Mouse (Mus musculus) forebrain, embryonic 12.5 days (tissue): Measurements from ENCODE around the gene Setd7. TPM values are rescaled to one million over a fixed set of nuclear protein-coding genes. Genes with fewer than 3 reads are reported as not detected.

Source experiments
- ATAC-seq: fragments of 200-750 bp; cut with Nextera tagmentation; 2 replicates; pipeline ENCODE4 v1.8.0; 2017; ENCODE audit warnings: moderate TSS enrichment; ENCODE audit not compliant: low FRiP score
- H3K27ac ChIP-seq: fragments of 300-500 bp; sonication (generic); 2 replicates; pipeline ENCODE4 v1.5.1; 2016; ENCODE audit warnings: mild to moderate bottlenecking
- H3K27me3 ChIP-seq: fragments of 300-500 bp; sonication (generic); 2 replicates; pipeline ENCODE4 v1.6.1; 2016; ENCODE audit warnings: mild to moderate bottlenecking
- H3K36me3 ChIP-seq: fragments of 300-500 bp; sonication (generic); replicated peaks from 2 replicates; pipeline ENCODE4 v1.6.1; 2016; ENCODE audit warnings: mild to moderate bottlenecking
- H3K4me1 ChIP-seq: fragments of 300-500 bp; sonication (generic); 2 replicates; pipeline ENCODE4 v1.6.1; 2016
- H3K4me2 ChIP-seq: fragments of 300-500 bp; sonication (generic); 2 replicates; pipeline ENCODE4 v1.6.1; 2016; ENCODE audit warnings: mild to moderate bottlenecking, moderate library complexity
- H3K4me3 ChIP-seq: fragments of 300-500 bp; sonication (generic); replicated peaks from 2 replicates; pipeline ENCODE4 v1.5.1; 2016; ENCODE audit warnings: mild to moderate bottlenecking
- H3K9ac ChIP-seq: fragments of 300-500 bp; sonication (generic); 2 replicates; pipeline ENCODE4 v1.6.1; 2016; ENCODE audit warnings: mild to moderate bottlenecking
- H3K9me3 ChIP-seq: fragments of 300-500 bp; sonication (generic); 2 replicates; pipeline ENCODE4 v1.6.1; 2016
- WGBS: fragments of 180-500 bp; shearing (Covaris S2); methylation state at CpG from one replicate; pipeline ENCODE4 v1.1.7; 2016; 5-methylcytosine and 5-hydroxymethylcytosine counted together
- polyA plus RNA-seq: library from polyadenylated mRNA; unstranded; fragments of >200 nt; fragmentation: Nextera tagmentation; extraction: Ambion mirVana; gene quantifications from 2 replicates; pipeline ENCODE4 v1.2.1, GENCODE M21; 2016

Gene Setd7
- polyA plus RNA-seq, 1 experiment from 2014 or later: 5.5 TPM

GRCm38 (mm10) chr3:51498659-51499058 lies 62.0 kb downstream of the Setd7 start:
- ATAC-seq: no peak
- H3K9me3 ChIP-seq: no peaks in the 10 kb centered on the region
- H3K4me3 ChIP-seq: no peak overlapping the region
- H3K27me3 ChIP-seq: no peaks in the 10 kb centered on the region
- H3K27ac ChIP-seq: no peak overlapping the region
- H3K4me1 ChIP-seq: no peaks in the 10 kb centered on the region
- peaks cover 4% of the 10 kb centered on the region for H3K36me3 ChIP-seq
- no peak overlapping the region for H3K9ac ChIP-seq
- no peak overlapping the region for H3K4me2 ChIP-seq
- WGBS: 83% methylated on average over 5 of the region's 5 CpGs

DNA sequence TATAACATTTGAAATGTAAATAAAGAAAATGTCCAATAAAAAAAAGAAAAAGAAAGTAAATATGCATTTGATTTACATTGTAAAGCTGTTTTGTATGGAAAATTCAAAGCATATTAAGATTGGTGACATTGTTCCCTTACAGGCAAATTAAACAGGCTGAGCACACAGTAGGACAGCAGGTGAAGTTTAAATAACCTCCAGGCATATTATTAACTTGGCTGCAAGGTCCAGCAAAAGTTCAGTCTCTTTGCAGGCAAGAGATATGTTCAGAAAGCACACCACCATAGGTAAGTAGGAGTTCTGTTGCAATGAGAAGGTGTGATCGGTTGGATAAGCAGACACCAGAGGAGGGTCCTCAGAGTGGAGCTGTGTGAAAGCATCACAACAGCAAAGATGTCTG lies 62.7 kb downstream of the Setd7 start:
- Histone ChIP-seq H3K9ac (no peak overlapping the region), H3K36me3 (peaks cover 8% of the 10 kb centered on the region), H3K4me2 (no peak overlapping the region), H3K27ac (no peak overlapping the region), H3K4me1 (no peaks in the 10 kb centered on the region), H3K4me3 (no peak overlapping the region), H3K9me3 (no peaks in the 10 kb centered on the region), H3K27me3 (no peaks in the 10 kb centered on the region)
- no peak for ATAC-seq
- WGBS: 97% methylated on average over 1 of the region's 1 CpGs

- H3K9me3 ChIP-seq: no peaks in the 10 kb centered on the region
- H3K4me1 ChIP-seq: no peaks in the 10 kb centered on the region
- ATAC-seq: no peak
- no peak overlapping the region for H3K4me2 ChIP-seq
- no peak overlapping the region for H3K27ac ChIP-seq
- peaks cover 8% of the 10 kb centered on the region for H3K36me3 ChIP-seq
- WGBS: 94% methylated on average over 9 of the region's 9 CpGs
- no peak overlapping the region for H3K4me3 ChIP-seq
- H3K9ac ChIP-seq: no peak overlapping the region
- no peaks in the 10 kb centered on the region for H3K27me3 ChIP-seq
These were observed 65.0 kb downstream of the Setd7 start for GRCm38 (mm10) chr3:51495646-51496045.

- WGBS: 94% methylated on average over 2 of the region's 2 CpGs
- Histone ChIP-seq H3K27me3 (no peaks in the 10 kb centered on the region), H3K9ac (no peak overlapping the region), H3K36me3 (peaks cover 8% of the 10 kb centered on the region), H3K4me1 (no peaks in the 10 kb centered on the region), H3K9me3 (no peaks in the 10 kb centered on the region), H3K4me3 (no peak overlapping the region), H3K27ac (no peak overlapping the region), H3K4me2 (no peak overlapping the region)
- ATAC-seq: no peak
These were observed 66.2 kb downstream of the Setd7 start for GRCm38 (mm10) chr3:51494466-51494865.

DNA sequence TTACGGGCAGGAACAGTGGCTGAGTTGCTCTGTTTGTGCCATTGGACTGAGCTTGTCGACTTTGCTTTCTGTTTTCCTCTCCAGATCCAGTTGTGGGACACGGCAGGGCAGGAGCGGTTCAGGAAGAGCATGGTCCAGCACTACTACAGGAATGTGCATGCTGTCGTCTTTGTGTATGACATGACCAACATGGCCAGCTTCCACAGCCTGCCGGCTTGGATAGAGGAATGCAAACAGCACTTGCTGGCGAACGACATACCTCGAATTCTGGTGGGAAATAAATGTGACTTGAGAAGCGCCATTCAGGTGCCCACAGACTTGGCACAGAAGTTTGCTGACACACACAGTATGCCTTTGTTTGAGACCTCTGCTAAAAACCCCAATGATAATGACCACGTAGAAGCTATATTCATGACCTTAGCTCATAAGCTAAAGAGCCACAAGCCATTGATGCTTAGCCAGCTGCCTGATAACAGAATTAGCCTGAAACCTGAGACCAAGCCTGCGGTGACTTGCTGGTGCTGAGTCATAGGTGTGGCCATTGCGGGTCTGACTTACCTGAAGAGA lies 67.3 kb downstream of the Setd7 start:
- no peak for ATAC-seq
- 94% methylated on average over 13 of the region's 13 CpGs for WGBS

DNA sequence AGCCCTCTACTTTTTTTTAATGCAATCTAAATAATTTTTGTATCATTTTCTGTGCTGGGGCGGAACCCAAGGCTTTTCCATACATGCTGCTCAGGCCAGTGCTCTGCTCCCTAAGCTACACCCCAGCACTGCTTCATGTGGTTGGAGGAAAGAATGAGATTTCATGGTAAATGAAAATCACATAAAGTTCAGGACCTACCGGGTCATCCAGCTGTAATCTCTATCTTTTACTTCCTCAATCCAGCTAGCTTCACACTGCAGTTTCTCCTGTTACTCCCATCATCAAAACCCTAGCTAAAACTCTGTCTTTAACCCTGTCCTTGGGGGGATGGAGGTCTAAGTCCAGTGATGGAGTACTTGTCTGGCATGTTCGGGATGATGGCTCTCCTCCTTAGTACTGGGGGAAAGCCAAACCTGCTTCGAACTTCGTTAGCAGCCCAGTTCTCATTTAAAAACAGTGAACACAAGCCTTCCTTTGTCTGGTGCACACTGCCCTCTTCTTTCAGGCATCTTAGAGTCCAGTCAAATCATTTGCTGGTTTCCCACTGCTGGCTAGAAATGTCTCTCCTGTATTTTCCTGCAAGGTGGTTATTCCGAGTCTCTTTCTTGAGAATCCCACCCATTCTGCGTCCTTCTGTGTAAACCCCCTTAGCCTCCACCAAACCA lies 70.5 kb downstream of the Setd7 start:
- ATAC-seq: no peak
- Histone ChIP-seq H3K9me3 (no peaks in the 10 kb centered on the region), H3K36me3 (peaks cover 8% of the 10 kb centered on the region), H3K4me1 (peaks cover 8% of the 10 kb centered on the region), H3K4me2 (no peak overlapping the region), H3K4me3 (no peak overlapping the region), H3K9ac (no peak overlapping the region), H3K27me3 (no peaks in the 10 kb centered on the region), H3K27ac (no peak overlapping the region)
- 63% methylated on average over 7 of the region's 7 CpGs for WGBS

More for the DNA sequence above, 67.3 kb downstream of the Setd7 start:
- no peak overlapping the region for H3K4me2 ChIP-seq
- no peaks in the 10 kb centered on the region for H3K9me3 ChIP-seq
- peaks cover 8% of the 10 kb centered on the region for H3K36me3 ChIP-seq
- H3K27ac ChIP-seq: no peak overlapping the region
- H3K9ac ChIP-seq: no peak overlapping the region
- H3K27me3 ChIP-seq: no peaks in the 10 kb centered on the region
- no peak overlapping the region for H3K4me3 ChIP-seq
- no peaks in the 10 kb centered on the region for H3K4me1 ChIP-seq

DNA sequence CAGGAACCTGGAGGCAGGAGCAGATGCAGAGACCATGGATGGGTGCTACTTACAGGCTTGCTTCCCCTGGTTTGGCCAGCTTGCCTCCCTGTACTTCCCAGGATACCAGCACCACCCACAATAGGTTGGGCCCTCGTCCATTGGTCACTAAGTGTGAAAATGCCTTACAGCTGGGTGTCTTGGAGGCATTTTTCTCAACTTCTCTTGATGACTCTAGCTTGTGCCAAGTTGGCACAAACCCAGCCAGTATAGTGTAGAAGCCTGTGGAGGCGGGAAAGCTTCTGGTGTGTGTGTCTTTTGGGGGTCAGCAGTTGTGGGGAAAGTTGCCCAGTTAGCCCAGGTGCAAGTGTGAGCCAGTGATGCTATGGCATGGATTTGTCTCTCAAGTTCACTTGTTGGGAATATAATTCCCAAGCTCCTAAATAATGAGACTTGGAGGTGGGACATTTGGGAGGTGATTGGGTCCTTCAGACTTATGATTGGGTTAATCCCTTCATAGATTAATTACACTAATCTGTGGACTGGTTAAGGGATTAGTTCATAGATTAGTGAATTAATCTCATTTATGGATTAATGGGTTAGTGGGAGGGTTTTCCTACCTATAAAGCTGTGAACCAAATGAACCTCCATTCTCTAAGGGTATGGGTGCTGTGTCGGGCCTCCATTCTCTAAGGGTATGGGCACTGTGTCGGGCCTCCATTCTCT lies 74.0 kb downstream of the Setd7 start:
- no peak overlapping the region for H3K9ac ChIP-seq
- no peak overlapping the region for H3K4me2 ChIP-seq
- H3K4me3 ChIP-seq: no peak overlapping the region
- H3K9me3 ChIP-seq: no peaks in the 10 kb centered on the region
- H3K4me1 ChIP-seq: peaks cover 25% of the 10 kb centered on the region
- no peak overlapping the region for H3K27ac ChIP-seq
- 91% methylated on average over 4 of the region's 4 CpGs for WGBS
- no peaks in the 10 kb centered on the region for H3K36me3 ChIP-seq
- no peak for ATAC-seq
- no peaks in the 10 kb centered on the region for H3K27me3 ChIP-seq

GRCm38 (mm10) chr3:51485347-51485746 lies 75.3 kb downstream of the Setd7 start:
- peak overlapping the region; percentile 68 for H3K4me3 ChIP-seq
- ATAC-seq: no peak
- no peak overlapping the region for H3K27ac ChIP-seq
- H3K4me2 ChIP-seq: peak overlapping the region; percentile 82
- 79% methylated on average over 4 of the region's 4 CpGs for WGBS
- no peaks in the 10 kb centered on the region for H3K27me3 ChIP-seq
- no peaks in the 10 kb centered on the region for H3K9me3 ChIP-seq
- H3K4me1 ChIP-seq: peaks cover 25% of the 10 kb centered on the region
- H3K9ac ChIP-seq: no peak overlapping the region
- no peaks in the 10 kb centered on the region for H3K36me3 ChIP-seq

- Histone ChIP-seq H3K4me2 (peak overlapping the region; percentile 82), H3K4me3 (peak overlapping the region; percentile 68), H3K9me3 (no peaks in the 10 kb centered on the region), H3K27ac (peak overlapping the region; percentile 92), H3K36me3 (no peaks in the 10 kb centered on the region), H3K4me1 (peaks cover 25% of the 10 kb centered on the region), H3K9ac (peak overlapping the region; percentile 81), H3K27me3 (no peaks in the 10 kb centered on the region)
- 0% methylated on average over 33 of the region's 33 CpGs for WGBS
- ATAC-seq: peak; percentile 52
These were observed 76.3 kb downstream of the Setd7 start for GRCm38 (mm10) chr3:51484370-51484769.

DNA sequence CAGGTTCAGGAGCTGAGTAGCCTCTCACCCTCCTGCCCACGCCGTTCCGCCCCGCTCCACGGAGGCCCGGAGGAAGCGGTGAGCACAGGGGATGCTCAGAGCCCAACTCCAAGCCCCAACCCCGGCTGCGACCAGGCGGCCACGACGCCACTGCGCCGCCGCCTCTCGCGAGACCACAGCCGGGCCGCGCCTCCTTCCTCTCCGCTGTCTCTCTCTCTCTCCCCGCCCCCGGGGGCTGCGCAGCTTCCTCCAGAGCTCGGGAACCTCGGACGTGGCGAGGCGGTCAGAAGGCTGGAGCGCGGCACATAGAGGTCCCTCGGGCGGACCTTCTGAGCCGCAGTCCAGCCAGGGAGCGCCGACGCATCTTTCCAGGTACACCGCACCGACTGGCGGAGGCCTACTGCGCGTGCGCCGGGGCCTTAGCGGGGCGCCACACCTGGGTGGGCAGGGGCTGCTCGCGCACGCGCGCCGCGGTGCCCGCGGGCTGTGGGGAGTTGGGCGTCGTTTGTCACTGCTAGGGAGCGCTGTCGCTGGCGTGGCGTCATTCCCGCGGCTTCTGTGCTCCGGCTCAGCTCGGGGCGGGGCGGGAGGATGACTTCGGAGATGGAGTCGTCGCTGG lies 76.8 kb downstream of the Setd7 start, which contains the start of gene Rab33b:
Gene Rab33b (plus strand): TSS at position 180 of the 619 bp plus-strand sequence.
- Histone ChIP-seq H3K4me1 (peaks cover 25% of the 10 kb centered on the region), H3K27me3 (no peaks in the 10 kb centered on the region), H3K9ac (peak within 1 kb of the TSS; percentile 81), H3K36me3 (no peaks in the 10 kb centered on the region), H3K27ac (peak within 1 kb of the TSS; percentile 92), H3K4me3 (peak within 1 kb of the TSS; percentile 68), H3K9me3 (no peaks in the 10 kb centered on the region), H3K4me2 (peak within 1 kb of the TSS; percentile 82)
- WGBS: under 1% methylated on average over 66 of the region's 70 CpGs
- ATAC-seq: peak; percentile 96

GRCm38 (mm10) chr3:51482781-51483180 lies 77.9 kb downstream of the Setd7 start:
- Histone ChIP-seq H3K4me3 (peak overlapping the region; percentile 68; the same call in 1 of the 2 replicates), H3K9ac (peak overlapping the region; percentile 81; the same call in 1 of the 2 replicates), H3K27ac (no peak overlapping the region), H3K4me1 (peaks cover 25% of the 10 kb centered on the region), H3K36me3 (no peaks in the 10 kb centered on the region), H3K4me2 (peak overlapping the region; percentile 82; the same call in 1 of the 2 replicates), H3K27me3 (no peaks in the 10 kb centered on the region), H3K9me3 (no peaks in the 10 kb centered on the region)
- WGBS: 87% methylated on average over 3 of the region's 3 CpGs
- ATAC-seq: no peak

DNA sequence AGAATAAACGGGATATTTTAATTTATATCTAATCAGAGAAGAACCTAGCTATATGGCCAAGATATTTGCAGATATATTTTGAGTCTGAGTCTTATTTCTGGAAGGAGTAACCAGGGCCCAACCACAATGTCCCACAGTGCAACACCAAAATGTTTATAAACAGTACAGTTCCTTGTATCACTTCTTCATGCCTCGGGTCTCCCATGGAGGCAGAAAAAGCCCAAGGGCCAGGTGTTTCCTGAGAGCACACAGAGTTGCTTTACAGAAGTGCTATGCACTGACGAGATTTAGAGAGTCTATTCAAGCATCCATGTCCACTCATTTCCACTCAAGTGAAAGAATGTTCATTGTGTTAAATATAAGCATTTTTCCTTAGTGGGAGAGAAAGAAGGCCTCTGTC lies 78.8 kb downstream of the Setd7 start:
- Histone ChIP-seq H3K27me3 (no peaks in the 10 kb centered on the region), H3K4me2 (no peak overlapping the region), H3K4me1 (peaks cover 25% of the 10 kb centered on the region), H3K4me3 (no peak overlapping the region), H3K9ac (no peak overlapping the region), H3K9me3 (no peaks in the 10 kb centered on the region), H3K36me3 (no peaks in the 10 kb centered on the region), H3K27ac (no peak overlapping the region)
- ATAC-seq: no peak
- 57% methylated on average over 3 of the region's 3 CpGs for whole genome bisulfite sequencing
